Mouse (Mus musculus): ENCODE measurements around the gene Prdx1. TPM values are rescaled to one million over a fixed set of nuclear protein-coding genes. Genes with fewer than 3 reads are reported as not detected.

The Prdx1 gene
- polyA plus RNA-seq, 2 experiments from 2014 or later, result 840 to 842 TPM

GRCm38 (mm10) chr4:116731077-116731476, 45.7 kb downstream of the Prdx1 start:
- no peak for ATAC-seq

GRCm38 (mm10) chr4:116732355-116732754, 47.0 kb downstream of the Prdx1 start:
- no peak for ATAC-seq

GRCm38 (mm10) chr4:116734996-116735395, 49.7 kb downstream of the Prdx1 start:
- no peak for ATAC-seq

GRCm38 (mm10) chr4:116738972-116739751, 53.8 kb downstream of the Prdx1 start:
- ATAC-seq, result no peak

- ATAC-seq, result no peak
Measured at GRCm38 (mm10) chr4:116749750-116750149, 64.4 kb downstream of the Prdx1 start.

Other genes with a start within 250 kb of the Prdx1 start
- 1 to 10 TPM; 5.2 to 5.8 TPM for gene Mast2, start 221.4 kb upstream of the Prdx1 start, polyA plus RNA-seq (2017; shearing (Covaris generic))
- gene Ipp, start 178.0 kb upstream of the Prdx1 start, polyA plus RNA-seq (2017; shearing (Covaris generic)), result 10 to 100 TPM in 1 of 2 experiments, 1 to 10 TPM in 1; 9.9 to 16.2 TPM
- gene Tmem69, start 129.6 kb upstream of the Prdx1 start, polyA plus RNA-seq (2017; shearing (Covaris generic)), result 10 to 100 TPM; 25.7 to 29.7 TPM
- gene Gpbp1l1, start 127.9 kb upstream of the Prdx1 start, polyA plus RNA-seq (2017; shearing (Covaris generic)), result 100 to 1,000 TPM in 1 of 2 experiments, 10 to 100 TPM in 1; 88.7 to 103 TPM
- gene Ccdc17, start 88.9 kb upstream of the Prdx1 start, polyA plus RNA-seq (2017; shearing (Covaris generic)), result 10 to 100 TPM in 1 of 2 experiments, 1 to 10 TPM in 1; 9.2 to 15.3 TPM
- gene Nasp, start 57.6 kb upstream of the Prdx1 start, polyA plus RNA-seq (2017; shearing (Covaris generic)), result 10 to 100 TPM; 62.2 to 66.1 TPM
- 100 to 1,000 TPM; 314 to 333 TPM for gene Akr1a1, start 33.9 kb upstream of the Prdx1 start, polyA plus RNA-seq (2017; shearing (Covaris generic))
- gene Mmachc, start 22.9 kb downstream of the Prdx1 start, polyA plus RNA-seq (2017; shearing (Covaris generic)), result 1 to 10 TPM; 3.9 to 4.9 TPM
- 10 to 100 TPM; 33.7 to 39.5 TPM for gene Ccdc163, start 23.0 kb downstream of the Prdx1 start, polyA plus RNA-seq (2017; shearing (Covaris generic))
- 1 to 10 TPM; 3.8 to 5.4 TPM for gene Tesk2, start 35.4 kb downstream of the Prdx1 start, polyA plus RNA-seq (2017; shearing (Covaris generic))
- 10 to 100 TPM; 23.7 to 29.3 TPM for gene Toe1, start 122.1 kb downstream of the Prdx1 start, polyA plus RNA-seq (2017; shearing (Covaris generic))
- 10 to 100 TPM in 1 of 2 experiments, 1 to 10 TPM in 1; 9.2 to 15.0 TPM for gene Mutyh, start 122.2 kb downstream of the Prdx1 start, polyA plus RNA-seq (2017; shearing (Covaris generic))
- under 1 TPM; 0.70 to 0.85 TPM for gene Hpdl, start 136.2 kb downstream of the Prdx1 start, polyA plus RNA-seq (2017; shearing (Covaris generic))
- not detected for gene Zswim5, start 191.8 kb downstream of the Prdx1 start, polyA plus RNA-seq (2017; shearing (Covaris generic))

Data from activated CD4-positive, CD25-positive, alpha-beta regulatory T cell, adult 4 months (primary cell).